Mouse (Mus musculus): Measurements from ENCODE around the gene Ncdn.

The Ncdn gene

GRCm38 (mm10) chr4:126706630-126707438 lies 46.4 kb downstream of the Ncdn start:
- DNase-seq: no peak

- DNase-seq: no peak
Measured at GRCm38 (mm10) chr4:126696908-126697307, 56.3 kb downstream of the Ncdn start.
